Mouse (Mus musculus) 416B (cell line): ENCODE data around the gene Syt17.

ENCODE experiments used
- DNase-seq: peaks from one replicate; pipeline ENCODE4 v3.0.0; 2011; ENCODE audit warnings: low read depth

The Syt17 gene

DNA sequence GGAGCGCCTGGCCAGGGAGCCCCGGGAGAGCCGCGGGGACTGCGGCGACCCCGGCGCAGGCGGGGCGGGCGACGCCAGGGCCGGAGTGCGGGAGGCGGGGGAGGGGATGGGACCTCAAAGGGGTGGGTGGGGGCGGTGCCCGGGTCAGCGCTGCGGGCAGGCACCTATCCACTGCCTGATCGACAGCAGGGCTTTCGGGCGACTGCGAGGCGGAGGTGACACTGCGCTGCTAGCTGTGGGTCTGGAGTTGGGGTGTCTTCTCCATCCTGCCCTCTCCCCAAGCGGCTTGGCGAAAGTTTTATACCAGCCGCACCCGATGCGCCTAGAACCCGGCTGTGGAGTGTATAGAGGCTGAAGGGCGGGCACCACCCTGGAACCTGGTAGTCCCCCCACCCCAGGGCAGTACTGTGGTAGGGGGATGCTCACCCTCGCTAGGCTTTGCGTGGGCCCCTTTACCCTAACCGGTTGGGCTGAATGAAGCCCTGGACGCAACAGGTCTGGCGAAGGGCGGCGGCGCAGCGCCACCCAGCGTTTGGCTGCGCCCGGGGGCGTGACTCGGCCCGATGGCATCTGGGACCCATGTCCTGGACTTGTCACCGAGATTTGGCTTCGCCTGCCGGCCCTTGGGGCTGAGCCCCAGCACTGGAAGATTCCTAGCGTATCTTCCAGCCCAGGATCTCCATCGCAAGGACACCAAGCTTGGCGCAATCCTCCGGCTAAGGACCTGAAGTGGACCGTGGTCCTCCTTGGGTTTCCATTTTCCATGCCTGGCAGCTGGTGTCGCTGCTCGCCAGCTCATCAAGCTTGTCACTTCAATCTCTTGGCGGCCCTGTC lies at the start of gene Syt17:
Gene Syt17, minus strand, starts transcription at position 89 of the 834 bp plus-strand sequence.
- no peak for DNase-seq

DNA sequence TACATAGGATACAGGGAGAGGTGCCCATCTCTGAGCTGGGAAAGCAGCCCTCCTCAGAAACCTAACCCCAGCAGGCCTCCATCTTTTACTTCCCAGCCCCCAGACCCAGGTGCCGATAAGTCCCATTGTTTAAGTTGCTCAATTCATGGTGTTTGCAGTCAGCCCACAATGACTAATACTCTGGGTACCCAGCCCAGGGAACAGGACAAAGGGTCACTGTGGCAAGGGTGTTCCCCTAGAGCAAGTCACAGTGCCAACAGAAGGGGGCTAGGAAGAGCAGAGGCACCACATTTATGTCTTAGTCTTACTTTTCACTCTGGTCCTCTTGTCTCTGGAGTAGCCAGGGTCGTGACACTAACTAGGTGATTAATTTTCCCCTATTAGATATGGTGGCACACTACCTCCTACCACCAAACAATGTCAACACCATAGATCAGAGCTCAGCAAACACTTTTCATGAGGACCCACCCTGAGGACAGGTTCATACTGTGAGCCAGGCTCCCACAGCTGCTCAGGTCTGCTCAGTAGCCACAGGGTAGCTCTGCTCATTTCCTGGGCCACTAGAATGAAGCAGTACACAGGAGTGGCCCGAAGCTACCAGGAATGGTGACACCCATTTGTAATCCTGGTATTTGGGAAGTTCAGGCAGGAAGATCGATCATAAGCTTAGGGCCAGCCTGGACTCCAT lies 47.0 kb upstream of the Syt17 start:
- DNase-seq: no peak

DNA sequence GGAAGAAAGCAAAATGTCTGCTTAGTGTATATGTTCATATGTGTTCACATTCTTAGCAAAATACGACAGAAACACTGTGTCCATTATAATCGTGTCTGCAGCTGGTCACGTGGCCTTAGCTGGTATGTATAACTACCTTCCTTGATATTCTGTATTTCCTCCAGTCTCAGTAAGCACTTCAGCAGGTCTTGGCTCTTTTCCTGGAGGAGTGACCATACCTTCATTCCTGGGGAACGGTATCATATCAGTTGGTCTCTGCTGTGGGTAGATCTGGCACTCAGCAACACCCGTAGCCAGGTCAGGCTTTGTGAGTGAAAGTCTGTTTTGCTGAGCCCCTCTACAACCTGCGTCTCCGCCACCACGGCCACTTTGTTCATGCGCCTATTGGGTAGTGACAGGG lies 45.9 kb upstream of the Syt17 start:
- DNase-seq: no peak

- DNase-seq: peak; percentile 57
These were observed 43.6 kb upstream of the Syt17 start, which contains the start of gene Itpripl2 for GRCm38 (mm10) chr7:118491431-118492147. Gene Itpripl2, minus strand, starts transcription at chr7:118491975.

GRCm38 (mm10) chr7:118490666-118491430 lies 42.8 kb upstream of the Syt17 start:
- no peak for DNase-seq

- DNase-seq: no peak
These were observed 42.0 kb upstream of the Syt17 start for GRCm38 (mm10) chr7:118489706-118490665.

- DNase-seq: no peak
These were observed 40.1 kb upstream of the Syt17 start for GRCm38 (mm10) chr7:118488060-118488664.

- DNase-seq: no peak
These were observed 38.9 kb upstream of the Syt17 start for GRCm38 (mm10) chr7:118486917-118487316.

DNA sequence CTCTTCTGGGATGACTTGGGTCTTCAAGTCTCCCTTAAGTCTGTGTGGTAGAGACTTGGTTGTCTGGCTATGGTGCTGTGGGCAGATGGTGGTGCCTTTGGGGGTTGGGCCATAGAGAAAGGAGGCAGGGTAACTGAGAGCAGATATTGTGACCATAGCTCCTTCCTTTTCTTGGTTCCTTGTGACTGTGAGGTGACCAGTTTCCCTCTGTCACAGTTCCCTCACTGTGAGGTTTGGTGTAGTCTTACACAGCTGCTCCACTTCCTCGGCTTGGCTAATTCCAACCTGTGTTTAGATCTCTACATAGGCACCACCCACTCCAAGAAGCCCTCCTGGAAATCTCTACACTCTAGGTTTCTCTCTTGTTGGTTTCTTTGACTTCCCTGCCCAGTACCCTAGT lies 36.0 kb upstream of the Syt17 start:
- no peak for DNase-seq

DNA sequence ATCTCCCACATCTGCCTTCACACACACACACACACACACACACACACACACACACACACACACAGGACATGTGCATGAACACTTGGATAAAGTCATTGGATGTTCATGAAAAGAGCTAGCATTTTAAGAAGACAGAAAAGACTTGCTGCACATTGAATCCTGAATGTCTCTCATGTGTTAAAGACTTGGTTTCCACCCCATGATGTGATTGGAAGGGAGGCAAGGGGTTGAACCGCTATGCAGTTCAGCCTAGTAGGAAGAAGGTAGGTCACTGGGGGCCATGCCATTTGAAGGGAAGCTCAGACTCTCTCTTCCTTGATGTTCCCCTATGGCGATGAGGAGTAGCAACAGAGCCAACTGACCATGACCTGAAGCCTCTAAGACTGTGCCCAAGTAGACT lies 34.0 kb upstream of the Syt17 start:
- no peak for DNase-seq

DNA sequence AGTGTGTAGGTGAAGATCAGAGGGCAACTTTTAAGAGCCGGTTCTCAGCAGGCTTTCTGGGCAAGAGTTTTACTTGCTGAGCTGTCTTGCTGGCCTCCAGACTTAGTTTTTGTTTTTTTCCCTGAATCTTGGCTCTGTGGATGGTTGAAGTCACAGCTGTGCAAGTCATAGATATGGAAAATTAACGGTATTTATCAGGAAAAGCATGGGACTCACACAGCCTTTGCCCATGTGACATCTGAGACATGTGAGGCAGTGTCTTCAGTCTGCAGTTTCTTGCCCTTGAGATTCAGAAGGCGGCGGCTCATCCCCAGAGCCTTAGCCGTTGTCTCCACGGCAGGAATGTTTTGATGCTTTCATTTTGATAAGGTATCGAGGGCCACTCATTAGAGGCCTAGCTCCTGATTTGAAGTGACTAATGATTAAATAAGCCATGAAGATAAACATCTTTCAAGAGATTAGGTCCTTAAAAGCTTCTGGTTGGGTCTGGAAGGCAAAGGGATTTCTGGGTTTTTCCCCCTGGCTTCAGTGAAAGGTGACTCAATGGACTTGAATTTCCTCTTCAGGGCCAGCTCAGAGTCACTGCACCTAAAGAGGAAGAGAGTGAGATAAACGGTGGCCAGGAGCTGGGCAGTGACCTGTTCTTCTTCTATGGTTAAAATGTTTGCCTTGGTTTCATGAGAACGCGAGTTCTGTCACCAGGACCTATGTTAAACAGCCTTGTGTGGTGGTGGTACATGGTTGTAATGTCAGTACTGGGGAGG lies 33.2 kb upstream of the Syt17 start:
- DNase-seq: peak; percentile 15

- DNase-seq: no peak
These were observed 32.2 kb upstream of the Syt17 start for GRCm38 (mm10) chr7:118480160-118480709.

GRCm38 (mm10) chr7:118478835-118479312 lies 30.9 kb upstream of the Syt17 start:
- DNase-seq: no peak

GRCm38 (mm10) chr7:118476428-118476827 lies 28.4 kb upstream of the Syt17 start:
- DNase-seq: no peak

GRCm38 (mm10) chr7:118475008-118475705 lies 27.1 kb upstream of the Syt17 start:
- DNase-seq: no peak

DNA sequence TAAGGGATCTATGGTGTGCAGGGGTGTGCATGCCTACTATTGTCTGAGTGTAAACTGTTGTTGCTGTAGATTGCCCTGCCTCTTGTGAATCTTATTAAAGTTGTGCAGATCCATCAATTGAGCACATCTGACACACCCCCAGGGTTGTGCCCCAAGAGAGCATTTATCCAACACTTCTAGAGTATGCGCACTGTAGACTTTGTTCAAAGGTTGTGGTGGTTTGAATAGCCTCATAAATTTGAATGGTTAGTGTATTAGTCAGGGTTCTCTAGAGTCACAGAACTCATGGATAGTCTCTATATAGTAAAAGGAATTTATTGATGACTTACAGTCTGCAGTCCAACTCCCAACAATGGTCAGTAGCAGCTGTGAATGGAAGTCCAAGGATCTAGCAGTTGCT lies 24.9 kb upstream of the Syt17 start:
- DNase-seq: no peak

GRCm38 (mm10) chr7:118468060-118468459 lies 20.0 kb upstream of the Syt17 start:
- DNase-seq: no peak

DNA sequence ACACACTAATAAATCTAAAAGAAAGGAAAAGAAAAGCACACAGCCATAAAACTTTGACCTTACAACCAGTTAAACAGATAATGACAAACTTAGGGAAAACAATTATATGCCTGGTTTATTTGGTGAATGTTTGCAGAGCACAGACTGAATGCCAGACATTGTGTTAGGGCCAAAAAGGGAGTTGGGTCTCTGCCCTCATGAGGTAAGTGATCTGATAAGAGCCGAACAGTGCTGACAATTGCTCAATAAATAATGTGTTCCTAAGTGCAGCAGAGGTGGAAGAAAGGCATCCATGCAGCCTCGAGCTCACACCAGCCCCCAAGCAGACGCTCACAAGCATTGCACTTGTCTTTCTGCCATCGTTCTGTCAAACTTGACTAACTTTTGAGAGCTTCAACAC lies 16.4 kb upstream of the Syt17 start:
- no peak for DNase-seq
